Mouse (Mus musculus) megakaryocyte, embryonic 14.5 days (primary cell): ENCODE data around the gene Zbtb14.

Experiments
- FLI1 ChIP-seq: IDR thresholded peaks from 2 replicates; pipeline ENCODE4 v1.6.1; 2012; ENCODE audit warnings: low read length, inconsistent platforms, mixed read lengths
- GATA1 ChIP-seq: IDR thresholded peaks from 3 replicates; pipeline ENCODE4 v1.6.1; 2012; ENCODE audit warnings: mixed read lengths, low read length, inconsistent platforms, borderline replicate concordance

DNA sequence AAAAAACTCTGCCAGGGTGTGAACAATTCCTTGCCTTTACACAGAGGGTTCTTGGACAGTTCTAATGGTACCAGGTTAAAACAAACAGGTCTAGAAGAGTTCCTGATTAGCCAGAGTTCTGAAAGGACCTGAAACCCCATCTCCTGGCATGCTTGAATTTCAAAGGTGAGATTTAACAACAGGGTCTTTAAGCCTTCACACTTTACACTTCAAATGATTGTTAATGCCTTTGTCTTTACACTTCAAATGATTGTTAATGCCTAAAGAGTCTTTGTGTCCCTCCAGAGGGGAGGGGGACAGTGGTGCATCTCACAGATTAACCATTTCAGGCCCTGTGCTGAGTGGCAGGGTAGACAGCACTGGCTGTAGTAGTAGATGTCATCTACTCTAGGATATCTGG lies 15.2 kb downstream of the Zbtb14 start:
- no peak for TF ChIP-seq GATA1
- no peak for TF ChIP-seq FLI1
